Mouse (Mus musculus) kidney, adult 18-20 months (tissue): ENCODE measurements at regions not wholly inside any gene's neighbourhood (a gene's known extent, or its start where the extent isn't known, plus 50 kb on each side); places are given as distances from the start of the nearest gene placed in this dataset.

Experiments
- DNase-seq: peaks from one replicate; pipeline ENCODE4 v3.0.0; 2021

DNA sequence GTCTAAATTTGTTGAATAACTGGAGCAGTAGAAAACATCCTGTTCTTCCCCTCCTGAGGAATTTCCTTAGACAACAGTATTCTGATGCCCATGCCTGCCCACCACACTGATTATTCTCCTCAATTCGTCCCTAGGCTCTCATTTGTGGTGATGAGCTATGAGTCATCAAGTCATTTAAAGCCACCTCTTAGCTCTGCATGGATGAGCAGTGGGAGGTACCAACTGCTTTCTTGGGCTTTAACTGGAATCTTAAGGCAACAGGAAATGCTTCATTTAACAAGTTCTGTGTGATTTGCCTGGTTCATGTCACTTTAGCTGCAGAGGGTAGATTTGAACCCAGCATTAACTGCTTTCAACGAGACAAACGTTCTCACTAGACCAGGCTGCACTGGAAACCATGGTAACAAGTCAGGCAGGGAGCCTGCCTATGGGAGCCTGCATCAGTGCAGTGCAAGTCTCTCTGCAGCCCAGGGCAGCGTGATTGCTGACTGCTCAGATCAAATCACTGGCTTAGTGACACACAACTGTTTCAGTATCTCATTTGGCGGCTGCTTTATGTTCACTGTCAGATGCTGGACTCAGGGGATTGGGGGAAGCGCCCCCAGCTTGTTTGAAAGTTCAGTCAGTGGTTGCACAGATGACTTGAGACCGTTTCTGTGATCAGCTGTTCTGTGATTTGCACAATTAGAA is 273.5 kb upstream of the Tle4 start:
- DNase-seq = no peak

DNA sequence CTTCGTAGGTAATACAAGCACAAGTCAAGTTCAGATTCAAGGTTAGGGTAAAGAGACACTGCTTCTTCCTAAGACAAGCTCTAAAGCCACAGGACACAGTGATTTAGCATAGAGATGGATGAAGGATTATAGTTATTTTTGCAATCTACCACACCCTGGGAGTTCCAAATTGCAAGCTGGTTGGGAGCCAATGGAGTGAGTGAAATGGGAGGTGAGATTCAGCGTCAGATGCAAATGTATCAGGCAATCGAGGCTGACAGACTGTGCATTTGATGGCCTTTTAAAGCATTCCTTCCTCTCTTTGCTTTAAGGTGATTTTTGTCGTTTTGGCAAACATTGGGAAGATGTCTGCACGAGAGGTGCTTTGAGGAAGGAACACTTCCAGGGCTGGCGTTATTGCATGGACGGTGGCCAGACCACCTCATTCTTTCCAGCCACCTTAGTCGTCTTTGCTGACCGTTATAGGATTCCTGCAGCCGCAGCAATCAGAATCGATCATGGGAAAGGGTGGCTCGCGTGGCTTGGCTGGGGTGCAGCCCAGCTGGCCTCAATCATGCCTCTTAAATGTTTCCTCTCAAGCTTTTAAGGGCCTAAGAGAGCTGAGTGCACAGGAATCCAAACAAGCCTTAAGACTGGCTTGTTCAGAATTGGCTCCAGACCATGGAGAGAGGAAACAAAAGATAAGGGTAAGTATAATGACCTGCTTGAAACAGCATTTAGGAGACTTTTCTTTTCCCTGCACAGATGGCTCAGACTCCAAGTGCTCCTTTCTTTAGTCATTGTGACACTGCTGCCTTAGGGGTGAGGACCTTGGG is 265.0 kb upstream of the Tle4 start:
- no peak for DNase-seq

DNA sequence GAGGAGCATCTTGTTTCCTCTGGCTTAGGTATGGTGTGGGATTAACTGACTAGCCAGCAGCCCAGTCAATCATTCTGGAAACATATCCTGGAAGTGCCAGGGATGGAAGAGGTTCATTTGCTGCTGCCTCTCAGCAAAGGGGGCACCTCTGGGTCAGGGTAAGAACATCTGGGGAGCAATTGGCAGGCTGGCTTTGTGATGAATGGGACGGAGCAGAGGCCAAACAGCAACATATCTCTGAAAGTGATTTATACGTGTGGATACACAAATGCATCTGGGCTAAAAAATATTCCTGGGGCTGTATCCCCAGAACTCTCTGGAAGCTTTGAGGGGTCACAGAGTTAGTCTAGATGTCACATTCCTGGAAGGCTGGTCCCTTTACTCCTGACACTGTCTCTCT is 257.2 kb upstream of the Tle4 start:
- no peak for DNase-seq

DNA sequence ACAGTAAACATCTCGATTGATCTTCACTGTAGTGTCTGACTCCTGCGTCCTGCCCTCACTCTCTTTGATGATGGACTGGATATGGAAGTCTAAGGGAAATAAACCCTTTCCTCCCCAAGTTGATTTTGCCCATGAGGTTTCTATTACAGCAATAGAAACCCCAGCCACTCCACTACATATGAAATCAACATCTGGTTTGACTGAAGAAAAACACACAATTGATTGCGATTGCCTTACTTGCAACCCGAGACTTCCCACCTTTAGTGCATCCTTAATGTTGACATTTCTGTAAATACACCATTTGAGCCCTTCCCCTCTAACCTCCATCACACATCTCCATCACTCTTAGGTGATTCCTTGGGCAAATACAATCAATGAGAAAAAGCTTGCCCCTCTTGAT is 255.6 kb upstream of the Tle4 start:
- DNase-seq = no peak

DNA sequence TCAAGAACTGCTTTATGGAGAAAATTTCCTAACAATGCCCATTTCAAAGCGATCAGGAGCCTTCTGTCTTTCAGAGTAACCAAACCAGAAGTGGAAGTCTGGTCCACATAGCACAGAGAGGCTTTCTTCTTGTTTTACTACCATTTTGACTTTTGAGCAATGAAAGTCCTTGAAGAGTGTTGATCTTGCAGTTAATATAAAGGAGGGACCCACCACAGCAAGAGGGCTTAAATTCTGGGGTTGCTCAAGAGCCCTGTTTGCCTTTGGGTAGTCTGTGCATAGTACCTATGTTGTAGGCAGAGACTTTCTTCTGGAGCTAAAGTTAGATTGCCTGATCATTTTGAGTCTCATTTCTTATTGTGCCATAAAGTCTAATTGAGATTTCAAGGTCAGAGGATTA is 251.7 kb upstream of the Tle4 start:
- DNase-seq = no peak

DNA sequence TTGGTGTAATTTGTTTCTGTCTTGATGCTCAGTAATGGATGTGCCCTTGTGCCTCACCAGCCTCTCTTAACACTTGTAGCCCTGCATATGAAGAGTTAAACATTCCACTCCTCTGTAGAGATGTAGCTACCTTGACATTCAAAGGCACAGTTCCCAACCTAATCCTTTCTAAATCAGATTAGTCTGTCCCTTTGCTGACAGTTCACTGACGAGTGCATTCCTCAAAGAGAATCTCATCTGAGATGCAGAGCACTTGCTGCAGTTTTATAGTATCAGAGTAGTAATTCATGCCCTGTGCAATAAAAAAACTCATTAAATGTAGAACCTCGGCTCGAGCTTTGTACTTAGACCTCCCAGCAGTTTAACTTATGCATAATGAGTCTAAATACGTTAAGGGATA is 249.3 kb upstream of the Tle4 start:
- DNase-seq = no peak

DNA sequence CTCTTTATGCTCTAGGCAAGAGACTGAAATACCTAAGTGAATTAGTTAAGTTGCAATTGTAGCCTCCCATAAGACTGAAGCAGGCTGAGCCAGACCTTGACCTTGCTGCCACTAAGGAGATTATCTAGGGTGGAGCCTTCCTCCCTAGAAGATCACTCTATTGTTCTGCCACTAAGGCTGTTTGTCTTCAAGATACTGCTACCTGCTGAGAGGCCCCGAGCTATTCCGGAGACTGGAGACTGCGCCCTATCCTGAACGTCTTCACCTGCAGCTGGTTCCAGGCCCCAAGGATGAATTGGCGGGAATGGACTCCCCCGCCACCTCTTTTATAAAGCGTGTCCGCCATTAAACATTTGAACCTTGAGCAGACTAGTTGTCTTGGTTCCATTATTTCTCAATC is 237.8 kb upstream of the Tle4 start:
- no peak for DNase-seq

DNA sequence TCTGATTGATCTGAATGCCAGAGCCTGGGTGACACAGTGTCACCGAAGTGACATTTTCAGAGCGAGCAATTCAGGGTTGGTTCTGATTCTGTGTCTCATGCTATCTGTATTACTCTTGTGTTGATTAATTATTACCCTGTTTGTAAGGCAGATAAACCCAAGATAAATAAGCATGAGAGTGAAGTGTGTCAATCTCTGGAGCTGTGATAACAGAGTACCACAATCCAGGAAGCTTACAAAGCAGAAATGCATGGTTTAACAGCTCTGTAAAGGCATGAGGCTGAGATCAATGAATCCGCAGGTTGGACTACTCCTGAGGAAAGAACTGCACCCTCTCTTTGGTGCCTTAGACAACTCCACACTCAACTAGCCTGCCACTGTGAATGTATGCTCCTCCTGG is 218.5 kb upstream of the Tle4 start:
- DNase-seq = no peak

DNA sequence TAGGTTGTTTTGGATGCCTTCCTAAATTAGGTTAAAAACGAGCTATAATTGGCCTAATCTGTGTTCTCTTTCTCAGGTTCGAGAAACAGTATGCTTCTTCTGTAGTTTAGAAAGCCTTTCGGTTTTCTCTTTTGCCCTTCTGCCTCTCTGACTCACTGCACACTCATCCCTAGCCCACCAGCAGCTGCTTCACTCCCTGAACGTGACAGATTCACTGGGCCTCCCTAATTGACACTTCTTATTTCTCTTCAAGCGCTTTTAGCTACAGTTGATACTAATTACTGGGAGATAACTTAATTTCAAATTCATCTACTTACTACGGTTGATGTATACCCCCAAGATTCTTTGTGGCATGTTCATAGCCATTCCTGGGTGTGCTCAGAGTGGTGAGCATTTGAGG is 208.9 kb upstream of the Tle4 start:
- DNase-seq = no peak

DNA sequence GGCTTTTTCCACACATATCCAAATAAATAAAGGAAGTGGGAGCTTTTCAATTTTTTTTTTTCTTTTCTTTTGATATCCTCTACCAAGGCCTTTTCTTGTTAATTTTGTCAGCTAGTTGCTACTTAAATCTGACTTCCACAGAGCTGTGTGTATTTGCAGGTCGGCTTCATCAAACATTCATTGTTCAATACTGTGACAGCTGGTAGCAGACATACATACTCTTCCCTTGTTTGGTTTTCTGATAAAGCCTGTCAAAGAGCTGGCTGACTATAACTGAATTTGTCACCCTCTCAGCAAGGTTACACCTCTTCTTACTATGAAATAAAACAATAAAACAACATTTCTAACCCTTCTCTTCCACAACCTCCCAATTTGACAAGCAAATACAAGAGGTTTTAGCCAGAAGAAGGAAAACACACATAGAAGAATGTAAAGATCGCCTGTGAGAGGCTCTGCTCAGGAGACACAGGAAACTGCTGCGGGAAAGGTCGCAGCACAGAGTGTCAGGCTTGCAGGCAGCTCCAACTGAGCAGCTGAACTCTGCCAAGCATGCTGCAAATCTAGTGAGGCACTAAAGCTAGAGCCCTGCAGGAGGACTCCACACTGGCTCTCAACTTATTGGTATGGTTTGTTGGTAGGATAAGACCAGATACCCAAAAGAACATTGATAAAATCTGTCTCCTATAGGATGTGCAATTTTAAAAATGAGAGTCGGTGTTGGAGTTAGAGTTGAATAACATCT is 205.2 kb upstream of the Tle4 start:
- DNase-seq = no peak

DNA sequence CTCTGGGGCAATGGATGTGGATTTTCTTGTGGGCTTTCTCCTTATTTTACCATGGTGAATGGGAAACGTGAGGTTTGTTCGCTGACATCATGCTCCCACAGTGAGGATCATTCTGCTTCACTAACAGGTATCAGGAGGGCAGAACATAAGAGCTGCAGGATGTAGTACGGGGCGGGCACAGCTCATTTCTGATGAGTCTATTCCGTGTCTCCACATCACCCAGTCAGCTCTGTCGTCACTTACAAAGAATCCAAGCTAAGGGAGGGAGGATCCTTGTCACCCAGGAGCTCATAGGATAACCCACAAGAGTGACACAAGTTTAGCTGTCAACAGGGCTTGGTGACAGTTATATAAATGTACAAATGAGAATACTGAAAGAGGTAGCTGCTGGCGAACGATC is 203.8 kb upstream of the Tle4 start:
- no peak for DNase-seq

DNA sequence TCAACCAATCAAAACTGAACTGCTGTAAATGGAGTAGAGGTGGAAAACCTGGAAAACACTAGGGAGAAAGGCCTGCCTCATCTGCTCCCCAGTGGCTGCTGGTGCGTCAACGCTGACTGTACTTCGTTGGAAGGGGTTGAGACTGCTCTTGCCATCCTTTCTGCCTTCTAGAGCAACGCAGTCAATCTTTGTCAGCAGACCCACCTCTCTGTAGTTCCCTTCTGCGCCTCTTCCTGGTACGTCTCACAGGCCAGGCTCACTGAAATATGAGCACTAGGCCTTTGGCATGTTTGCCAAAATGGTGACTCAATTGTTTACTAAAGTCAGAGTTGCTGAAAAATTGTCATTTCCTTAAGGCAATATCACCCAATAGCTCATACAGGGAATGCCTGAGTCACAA is 201.2 kb upstream of the Tle4 start:
- DNase-seq = no peak

DNA sequence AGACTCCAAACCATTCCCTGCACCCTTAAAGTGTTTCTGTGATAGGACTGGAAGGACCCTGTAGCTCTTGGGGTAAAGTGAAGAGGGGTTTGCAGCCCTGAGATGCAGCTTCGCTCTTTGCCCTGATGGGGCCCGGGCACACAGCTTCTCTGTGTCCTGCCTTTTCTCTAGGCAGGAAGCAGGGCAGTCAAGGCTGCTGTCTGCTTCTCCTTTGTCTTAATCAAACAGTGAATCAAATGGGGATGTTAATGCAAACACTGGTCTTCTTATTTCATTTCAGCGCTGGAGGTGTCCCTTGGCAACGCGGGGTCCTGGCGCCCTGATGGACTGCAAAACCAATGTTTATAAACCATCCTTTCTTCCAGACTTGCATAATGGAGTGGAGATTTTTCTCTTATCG is 200.6 kb upstream of the Tle4 start:
- no peak for DNase-seq

DNA sequence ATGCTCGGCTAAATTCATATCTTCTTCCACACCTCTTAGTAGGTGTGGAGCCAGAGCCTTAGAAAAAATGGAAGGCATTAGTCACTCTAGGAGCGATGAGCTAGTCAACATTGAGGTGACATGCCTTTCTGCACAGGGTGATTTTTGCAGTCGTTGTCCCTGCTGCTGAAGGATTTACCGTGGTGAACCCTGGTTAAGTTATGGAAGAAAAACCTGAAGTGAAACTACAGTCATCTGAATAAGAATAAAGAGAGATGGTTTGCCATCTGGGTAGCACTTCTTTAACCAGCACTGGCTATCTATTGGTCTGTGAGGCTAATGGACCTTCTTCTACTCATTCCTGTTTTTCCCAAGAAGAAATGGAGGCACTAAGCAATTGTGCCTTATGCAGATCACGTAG is 198.1 kb upstream of the Tle4 start:
- DNase-seq = no peak

DNA sequence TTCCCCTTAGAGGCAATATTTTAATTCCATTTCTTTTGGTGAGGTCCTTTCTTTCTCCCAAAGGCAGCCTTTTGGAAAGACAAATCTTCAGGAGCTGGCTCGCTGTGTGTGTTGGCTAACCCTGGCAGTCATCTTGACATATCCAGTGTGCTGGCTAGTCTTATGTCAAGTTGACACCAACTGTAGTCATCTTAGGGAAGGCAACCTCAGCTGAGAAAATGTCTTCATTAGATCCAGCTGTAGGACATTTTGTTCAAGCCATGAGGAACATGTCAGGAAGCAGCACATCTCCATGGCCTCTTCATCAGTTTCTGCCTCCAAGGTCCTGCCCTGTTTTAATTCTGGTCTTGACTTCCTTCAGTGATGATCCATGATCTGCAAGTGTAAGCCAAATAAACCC is 192.1 kb upstream of the Tle4 start:
- DNase-seq = no peak

DNA sequence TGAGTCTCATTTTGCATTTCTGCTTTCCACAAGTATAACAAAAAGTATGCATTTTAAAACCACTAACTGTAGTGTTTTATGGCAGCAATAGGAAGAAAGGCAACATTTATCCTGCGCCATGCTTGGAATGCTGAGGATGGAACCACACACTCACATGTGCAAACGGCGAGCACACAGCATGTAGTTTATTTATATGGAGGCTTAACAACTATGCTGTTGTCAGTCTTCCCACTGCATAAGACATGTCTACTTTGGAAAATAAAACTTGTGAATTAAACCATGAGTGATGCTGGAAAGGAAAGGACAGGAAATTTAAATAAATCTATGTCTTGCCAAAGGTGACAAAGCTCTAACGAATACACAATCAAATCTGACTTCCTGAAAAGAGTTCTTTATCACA is 190.8 kb upstream of the Tle4 start:
- DNase-seq = no peak

DNA sequence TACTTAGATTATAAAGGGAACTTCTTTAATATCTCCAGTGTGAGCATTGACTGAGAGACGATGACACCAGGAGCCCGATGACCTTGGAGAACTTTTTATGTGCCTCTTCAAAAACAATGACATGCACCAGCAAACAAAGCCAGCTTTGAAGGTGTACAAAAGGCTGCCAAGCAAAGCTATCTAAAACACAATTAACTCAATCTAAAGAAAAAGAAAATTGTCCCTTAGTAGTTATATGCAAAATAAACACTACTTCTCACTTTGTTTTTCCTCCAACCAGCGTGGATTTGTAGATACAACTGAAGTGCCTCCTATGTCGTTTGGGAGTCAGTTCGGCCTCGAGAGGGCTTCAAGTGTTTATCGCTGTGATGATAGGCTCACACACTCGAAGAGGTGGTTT is 189.0 kb upstream of the Tle4 start:
- no peak for DNase-seq

DNA sequence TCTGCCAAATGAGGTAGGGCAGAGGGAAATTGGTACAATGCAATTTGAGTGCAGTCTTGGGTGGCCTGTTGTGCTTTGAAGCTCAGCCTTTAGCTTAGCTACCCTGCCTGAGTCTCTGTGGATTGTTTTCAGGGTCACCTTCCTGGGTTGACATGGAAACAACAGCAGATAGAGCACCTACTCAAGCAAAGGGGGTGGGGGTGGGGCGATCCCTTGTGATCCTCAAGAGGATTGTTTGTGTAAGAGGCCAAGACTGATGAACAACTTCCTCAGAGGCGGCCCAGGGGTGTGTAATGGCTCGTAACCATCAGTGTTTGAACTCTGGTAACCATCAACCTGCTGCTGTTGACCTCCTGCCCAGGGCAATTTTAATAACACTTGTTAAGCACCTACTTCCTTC is 187.8 kb upstream of the Tle4 start:
- DNase-seq = no peak

DNA sequence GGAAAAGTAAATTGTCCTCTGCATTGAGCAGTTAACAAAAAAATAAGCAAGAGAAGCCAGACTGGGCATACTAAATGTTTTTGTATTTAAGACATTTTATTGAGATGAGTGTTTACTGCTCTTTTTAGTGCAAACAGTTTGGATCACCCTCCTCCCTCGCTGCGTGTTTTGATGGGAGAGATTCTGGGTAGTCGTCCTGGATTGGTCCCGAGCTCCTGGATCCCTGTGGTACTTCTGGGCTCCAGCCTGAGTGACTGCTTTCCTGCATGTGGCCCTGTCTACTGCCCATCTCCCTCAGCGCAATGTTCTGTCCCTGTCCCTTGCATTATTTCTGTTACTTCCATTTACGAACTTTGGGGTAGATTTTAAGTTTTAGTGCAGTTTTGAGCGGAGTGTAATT is 179.9 kb upstream of the Tle4 start:
- DNase-seq = no peak

DNA sequence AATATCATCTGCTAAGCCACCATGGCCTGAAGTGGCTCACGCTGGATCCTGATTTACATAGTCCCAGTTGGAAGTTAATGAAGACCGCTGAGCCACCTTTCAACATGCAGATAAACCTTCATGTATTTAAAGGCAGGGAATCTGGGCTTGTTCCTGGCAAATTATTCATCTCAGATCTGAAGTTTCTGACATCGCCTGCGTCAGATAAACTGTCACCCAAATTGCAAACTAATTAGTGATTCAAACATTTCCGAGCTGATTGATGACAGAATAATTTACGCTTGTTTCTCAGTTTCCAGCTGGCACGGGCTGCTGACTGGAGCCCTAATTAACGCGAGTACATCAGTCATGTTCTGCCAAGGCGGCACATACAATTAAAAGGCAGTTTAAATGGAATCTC is 179.3 kb upstream of the Tle4 start:
- no peak for DNase-seq

DNA sequence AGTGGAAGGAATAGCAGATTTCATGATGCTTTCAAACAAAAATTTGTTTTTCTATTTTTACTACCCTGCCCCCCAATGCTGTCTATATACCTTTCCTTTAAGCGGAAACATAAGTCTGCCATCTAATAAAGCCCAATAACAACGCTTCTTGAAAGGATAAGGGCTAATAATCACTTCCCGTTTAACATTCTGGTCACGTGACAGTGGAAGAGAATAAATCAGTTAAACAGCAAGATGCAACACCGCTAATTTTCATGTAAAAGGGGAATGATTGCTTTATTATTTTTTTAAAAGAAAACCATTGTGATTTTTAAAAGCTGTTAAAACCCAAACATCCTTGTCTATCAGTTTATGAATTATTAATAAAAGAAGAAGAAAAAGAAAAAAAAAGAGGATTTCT is 178.9 kb upstream of the Tle4 start:
- no peak for DNase-seq

DNA sequence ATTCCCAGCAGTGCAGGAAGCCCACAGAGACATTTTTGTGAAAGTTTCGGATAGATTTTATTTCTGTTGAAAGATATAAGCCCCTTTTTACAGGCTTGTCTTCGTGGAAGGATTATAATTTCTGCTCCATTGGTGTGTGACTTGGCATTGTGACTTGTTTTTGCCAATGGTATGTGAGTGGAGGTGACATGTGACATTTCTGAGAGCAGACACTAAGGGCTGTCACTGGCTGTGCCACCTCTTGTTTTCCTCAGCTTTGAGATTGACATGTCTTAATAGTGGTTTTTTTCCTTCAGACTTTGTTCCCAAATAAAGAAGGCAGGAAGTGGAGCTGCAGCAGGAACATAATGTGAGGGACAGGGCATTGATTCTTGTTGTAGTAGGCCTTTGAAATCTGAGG is 174.9 kb upstream of the Tle4 start:
- DNase-seq = no peak

DNA sequence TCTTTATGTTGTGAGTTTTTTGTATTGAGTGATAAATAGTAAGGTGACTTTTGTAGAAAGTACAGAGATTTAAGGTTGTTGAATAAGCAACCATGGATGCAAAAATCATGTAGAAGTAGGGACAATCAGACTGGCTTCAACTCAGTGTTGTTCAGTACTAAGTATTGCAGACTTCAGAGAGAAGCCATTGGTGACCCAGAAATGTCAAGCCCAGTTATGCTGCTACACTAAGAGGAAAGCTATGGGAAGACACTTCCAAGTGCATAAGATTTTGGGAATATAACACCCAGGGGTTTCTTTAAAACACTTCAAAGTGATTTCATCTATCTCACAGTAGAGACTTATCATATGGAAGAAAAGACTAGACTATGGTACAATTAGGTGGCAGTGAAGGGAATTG is 154.8 kb upstream of the Tle4 start:
- DNase-seq = no peak

DNA sequence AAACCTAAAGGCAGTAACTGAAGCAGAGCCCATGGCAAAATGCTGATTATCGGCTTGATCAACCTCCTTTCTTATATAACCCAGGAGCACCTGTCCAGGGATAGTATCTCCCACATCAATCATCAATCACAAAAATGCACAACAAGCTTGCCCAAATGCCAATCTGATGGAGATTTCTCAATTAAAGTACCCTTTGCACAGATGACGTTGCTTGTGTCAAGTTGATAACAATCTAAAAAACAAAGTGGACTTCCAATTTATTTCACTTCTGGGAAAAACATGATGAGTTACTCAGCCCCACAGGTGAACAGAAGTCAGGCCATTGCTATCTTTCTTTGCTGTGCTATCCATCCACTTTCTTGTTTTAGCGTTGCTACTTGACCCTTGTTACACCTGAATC is 144.5 kb upstream of the Tle4 start:
- DNase-seq = no peak
